Mouse (Mus musculus) urinary bladder, postnatal 14 days (tissue): ENCODE measurements around the gene Dppa4.

Experiments
- DNase-seq: peaks from one replicate; pipeline ENCODE4 v3.0.0; 2021; ENCODE audit warnings: low spot score

The Dppa4 gene

DNA sequence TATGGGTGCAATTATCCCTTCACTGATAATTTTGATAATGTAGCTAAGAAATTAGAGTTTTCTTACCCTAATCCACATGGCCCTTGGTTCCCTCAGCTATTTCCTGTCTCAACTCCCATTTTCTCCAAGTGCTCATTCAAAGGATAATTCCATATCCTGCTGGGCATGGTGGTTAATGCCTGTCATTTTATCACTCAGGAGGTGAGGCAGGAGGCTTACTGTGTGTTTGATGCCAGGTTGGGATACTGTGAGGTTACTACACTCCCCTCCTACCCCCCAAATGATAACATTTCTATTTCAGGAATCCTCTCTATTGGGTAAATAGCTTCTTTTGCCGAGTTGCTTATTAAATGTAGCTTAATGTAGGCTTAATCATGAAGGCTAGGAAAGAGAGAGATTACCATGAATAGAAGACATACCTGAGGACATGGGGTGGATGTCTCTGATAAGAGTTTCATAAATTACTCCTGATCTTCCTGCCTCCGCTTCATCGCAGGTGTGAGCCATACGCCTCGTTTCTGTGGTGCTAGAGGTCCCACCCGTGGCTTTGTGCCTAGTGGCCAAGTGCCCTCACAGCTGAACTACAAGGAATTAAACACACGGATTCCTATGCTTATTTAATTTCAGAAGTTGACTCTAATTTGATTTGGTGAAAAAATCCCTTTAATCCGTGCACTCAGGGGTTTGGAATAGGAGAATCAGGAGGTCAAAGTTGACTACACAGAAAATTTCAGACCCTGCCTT lies 40.2 kb downstream of the Dppa4 start:
- no peak for DNase-seq

DNA sequence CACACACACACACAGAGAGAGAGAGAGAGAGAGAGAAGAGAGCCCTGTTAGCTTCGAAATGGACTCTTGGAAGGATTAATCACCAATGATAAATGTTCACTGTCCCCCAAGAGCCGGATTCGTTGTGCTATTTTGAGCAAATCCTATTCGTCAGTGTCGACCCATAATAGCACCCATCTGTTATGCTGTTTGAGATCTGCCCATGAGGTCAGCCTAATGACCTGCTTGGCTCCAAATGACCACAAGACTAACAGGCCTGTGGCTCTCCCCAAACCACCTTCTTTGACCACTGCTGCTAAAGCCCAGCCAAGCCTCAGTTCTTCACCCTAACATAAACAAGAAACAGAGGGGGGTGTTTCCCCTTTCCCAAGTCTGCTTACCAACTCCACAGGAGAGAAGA lies 43.4 kb downstream of the Dppa4 start:
- no peak for DNase-seq

DNA sequence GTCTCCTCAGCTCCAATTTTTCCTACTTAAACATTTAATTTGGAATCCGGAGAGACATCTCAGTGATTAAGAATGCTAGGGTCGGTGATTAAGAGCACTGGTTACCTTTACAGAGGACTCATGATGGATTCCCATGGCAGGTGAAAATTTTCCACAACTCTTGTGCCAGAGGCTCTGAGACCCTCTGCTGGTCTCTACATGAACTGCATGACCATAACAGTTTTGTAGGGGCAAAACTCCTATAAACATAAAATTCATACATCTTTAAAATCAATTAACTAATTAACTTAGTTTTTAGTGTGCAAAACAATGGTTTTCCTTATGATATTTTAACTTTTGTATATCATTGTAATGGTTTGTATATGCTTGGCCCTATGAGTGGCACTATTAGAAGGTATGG lies 44.9 kb downstream of the Dppa4 start:
- no peak for DNase-seq

DNA sequence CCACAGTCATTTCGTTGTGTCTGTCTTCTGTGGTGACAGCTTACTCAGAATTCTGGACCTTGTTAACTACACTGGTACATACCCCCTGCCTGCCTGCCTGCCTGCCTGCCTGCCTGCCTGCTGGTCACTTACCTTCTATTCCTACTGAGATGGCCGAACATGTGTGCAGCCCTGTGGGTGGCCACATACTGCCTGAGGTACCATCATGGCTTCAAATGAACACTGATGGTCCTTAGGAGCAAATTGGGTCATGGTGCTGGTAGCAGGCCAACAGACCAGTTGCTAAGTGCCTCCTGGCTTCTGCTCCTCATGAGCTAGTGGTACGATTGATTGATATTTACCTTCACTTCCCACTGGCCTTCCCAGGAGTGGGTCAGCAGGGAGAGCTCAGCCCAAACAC lies 48.3 kb downstream of the Dppa4 start:
- DNase-seq, result no peak

DNA sequence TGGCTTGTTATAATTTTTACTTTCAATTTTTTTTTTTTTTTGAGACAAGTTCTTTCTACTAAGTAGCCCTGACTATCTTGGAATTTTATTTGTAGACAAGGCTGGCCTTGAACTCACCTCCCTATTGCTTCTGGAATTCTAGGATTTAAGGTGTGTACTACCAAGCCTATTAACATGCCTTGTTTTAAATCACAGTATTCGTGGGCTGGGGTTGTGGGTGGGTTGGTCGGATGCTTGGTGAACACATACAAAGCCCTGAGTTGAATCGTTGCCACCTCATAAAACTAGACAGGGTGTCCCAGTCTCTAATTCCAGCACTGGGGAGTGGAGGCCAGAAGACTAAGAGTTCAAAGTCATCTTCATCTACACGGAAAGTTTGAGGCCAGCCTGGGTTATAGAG lies 51.8 kb downstream of the Dppa4 start:
- DNase-seq, result no peak
